Mouse (Mus musculus) testis, postnatal 10 days (tissue): ENCODE measurements at regions not wholly inside any gene's neighbourhood (a gene's known extent, or its start where the extent isn't known, plus 50 kb on each side); places are given as distances from the start of the nearest gene placed in this dataset.
A peak's percentile ranks its signal among the peaks of the same experiment; 100 is the strongest.
"Not testable (repeated sequence)": the region's sequence is repeated elsewhere in the genome, so short reads cannot be mapped to it uniquely, and the experiment has no call there.

ENCODE experiments used
- DNase-seq: peaks from one replicate; pipeline ENCODE4 v3.0.0; 2021; ENCODE audit warnings: low spot score

GRCm38 (mm10) chr7:39727935-39728557, 210.5 kb downstream of the Zfp619 start:
- no peak for DNase-seq

- DNase-seq, result no peak
Observed at GRCm38 (mm10) chr7:39728930-39729329, 211.4 kb downstream of the Zfp619 start.

- no peak for DNase-seq
Observed at GRCm38 (mm10) chr7:39729723-39730122, 212.2 kb downstream of the Zfp619 start.

GRCm38 (mm10) chr7:39732790-39733189, 215.2 kb downstream of the Zfp619 start:
- DNase-seq, result no peak

GRCm38 (mm10) chr7:39748395-39748794, 230.8 kb downstream of the Zfp619 start:
- not testable (repeated sequence) for DNase-seq

- DNase-seq, result no peak
Observed at GRCm38 (mm10) chr7:39750448-39750847, 232.9 kb downstream of the Zfp619 start.

- DNase-seq, result no peak
Observed at GRCm38 (mm10) chr7:39764366-39764765, 246.8 kb downstream of the Zfp619 start.

GRCm38 (mm10) chr7:39765094-39765493, 247.5 kb downstream of the Zfp619 start:
- no peak for DNase-seq

GRCm38 (mm10) chr7:39773291-39773690, 255.7 kb downstream of the Zfp619 start:
- no peak for DNase-seq

GRCm38 (mm10) chr7:39789321-39789720, 271.8 kb downstream of the Zfp619 start:
- no peak for DNase-seq

GRCm38 (mm10) chr7:39789880-39790279, 272.3 kb downstream of the Zfp619 start:
- no peak for DNase-seq

GRCm38 (mm10) chr7:39794751-39795150, 277.2 kb downstream of the Zfp619 start:
- no peak for DNase-seq

- no peak for DNase-seq
Observed at GRCm38 (mm10) chr7:39804276-39804675, 286.7 kb downstream of the Zfp619 start.

GRCm38 (mm10) chr7:39818036-39818435, 300.5 kb downstream of the Zfp619 start:
- no peak for DNase-seq

GRCm38 (mm10) chr7:39822550-39823178, 305.1 kb downstream of the Zfp619 start:
- DNase-seq, result no peak

GRCm38 (mm10) chr7:39828378-39828777, 310.8 kb downstream of the Zfp619 start:
- no peak for DNase-seq

- DNase-seq, result no peak
Observed at GRCm38 (mm10) chr7:39830831-39831230, 313.3 kb downstream of the Zfp619 start.

- DNase-seq, result no peak
Observed at GRCm38 (mm10) chr7:39841988-39842387, 324.4 kb downstream of the Zfp619 start.

- DNase-seq, result peak; percentile 58
Observed at GRCm38 (mm10) chr7:39847914-39848782, 330.6 kb downstream of the Zfp619 start.

GRCm38 (mm10) chr7:39857301-39857700, 339.7 kb downstream of the Zfp619 start:
- DNase-seq, result no peak

- DNase-seq, result no peak
Observed at GRCm38 (mm10) chr7:39862835-39863234, 345.3 kb downstream of the Zfp619 start.

GRCm38 (mm10) chr7:39864130-39864529, 346.6 kb downstream of the Zfp619 start:
- DNase-seq, result no peak

- DNase-seq, result no peak
Observed at GRCm38 (mm10) chr7:39864781-39865180, 347.2 kb downstream of the Zfp619 start.
